Mouse (Mus musculus): ENCODE measurements around the gene Slc25a31.

Slc25a31 gene

DNA sequence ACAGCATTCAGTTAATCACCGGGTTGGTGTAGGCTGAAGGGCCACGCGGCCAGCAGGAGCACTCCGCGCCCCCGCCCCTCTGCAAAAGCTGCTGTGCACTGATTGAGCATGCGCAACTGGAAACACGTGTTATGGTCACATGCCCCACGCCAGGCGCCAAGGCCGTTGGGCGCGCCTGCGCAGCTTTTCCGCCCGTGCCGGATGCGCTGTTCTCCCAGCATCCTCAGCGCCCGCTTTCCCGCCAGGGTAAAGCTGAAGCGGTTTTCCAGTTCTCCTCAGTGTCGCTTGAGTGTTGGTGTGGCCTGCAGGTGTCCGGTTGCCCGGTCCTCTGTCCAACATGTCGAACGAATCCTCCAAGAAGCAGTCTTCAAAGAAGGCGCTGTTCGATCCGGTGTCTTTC lies at the start of gene Slc25a31:
Slc25a31 (plus strand) TSS at position 201 of the 400 bp plus-strand sequence.
- DNase-seq (ENCODE audit: low read depth), result no peak

DNA sequence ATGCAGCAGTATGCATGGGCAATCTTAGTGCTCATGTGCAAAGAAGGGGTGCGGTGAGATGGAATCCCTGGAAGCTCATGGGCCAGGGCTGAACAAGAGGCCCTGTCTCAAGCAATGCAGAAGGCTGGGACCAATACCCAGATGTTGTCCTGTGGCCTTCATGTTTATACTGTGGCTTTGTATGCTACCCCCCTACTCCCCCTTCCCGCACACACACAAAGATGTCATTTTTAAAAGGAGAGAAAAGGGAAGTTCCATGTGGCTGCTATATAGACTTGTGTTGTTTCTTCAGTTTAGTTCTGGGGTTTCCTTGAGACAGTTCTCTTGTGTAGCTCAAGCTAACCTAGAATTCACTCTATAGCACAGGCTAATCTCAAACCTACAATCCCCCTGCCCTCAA lies 48.4 kb upstream of the Slc25a31 start:
- DNase-seq (ENCODE audit: low read depth), result no peak

DNA sequence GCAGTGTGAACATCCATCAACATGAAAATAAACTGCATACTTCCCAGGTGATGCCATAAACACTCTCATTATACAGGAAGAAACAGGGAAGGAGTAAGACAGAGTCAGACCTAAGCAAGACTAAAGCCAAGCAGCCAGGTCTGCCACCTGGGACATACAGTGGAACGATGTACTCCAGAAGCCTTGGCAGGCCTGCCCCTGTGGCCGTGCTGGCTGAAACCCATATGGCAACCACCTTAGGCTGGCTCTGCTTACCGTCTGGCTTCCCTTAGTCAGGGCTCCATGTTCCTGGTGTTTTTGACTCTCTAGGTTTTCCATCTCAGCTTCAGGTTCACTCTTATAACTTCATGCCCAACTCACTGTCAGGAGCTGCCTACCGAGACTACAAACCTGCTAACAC lies 42.5 kb upstream of the Slc25a31 start:
- no peak for DNase-seq (ENCODE audit: low read depth)

DNA sequence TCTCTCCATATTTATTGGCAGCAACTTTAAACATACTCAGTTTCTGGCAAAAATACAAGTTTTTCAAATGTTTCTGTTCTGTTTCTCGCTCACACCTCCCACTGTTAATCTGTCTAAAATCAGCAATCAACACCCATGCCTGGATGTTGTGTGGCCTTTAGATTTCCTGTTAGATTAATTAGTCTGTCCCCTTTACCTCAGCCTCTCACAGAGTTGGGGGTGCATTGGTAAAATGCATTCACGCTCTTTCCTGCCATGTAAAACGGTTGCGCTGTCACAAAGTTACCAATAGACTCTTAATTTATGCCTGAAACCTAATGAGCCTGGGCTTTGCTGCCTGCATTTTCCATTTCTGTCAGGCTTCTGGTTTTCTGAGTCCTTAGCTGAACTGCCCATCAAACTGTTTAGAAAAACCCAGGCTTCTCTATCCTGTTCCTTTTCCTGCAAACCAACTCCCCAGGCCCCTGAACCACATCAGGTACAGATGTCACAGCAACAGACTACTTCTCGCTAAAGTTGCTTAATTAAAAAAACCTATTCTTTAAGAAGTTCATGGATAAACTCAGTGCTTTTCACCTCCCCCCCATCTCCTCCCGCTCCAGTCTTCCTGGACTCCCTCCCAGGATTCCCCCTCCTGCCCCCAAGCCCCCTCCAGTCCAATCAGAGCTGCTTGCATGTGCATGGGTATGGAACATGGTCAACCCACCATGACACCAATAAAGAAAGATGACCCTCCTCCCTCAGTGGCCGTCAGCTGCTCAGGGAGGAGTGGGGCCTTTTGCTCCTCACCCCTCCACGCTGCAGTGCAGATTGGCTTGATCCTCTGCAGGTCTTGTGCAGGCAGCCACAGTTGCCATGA lies 41.6 kb upstream of the Slc25a31 start:
- DNase-seq (ENCODE audit: low read depth), result no peak

DNA sequence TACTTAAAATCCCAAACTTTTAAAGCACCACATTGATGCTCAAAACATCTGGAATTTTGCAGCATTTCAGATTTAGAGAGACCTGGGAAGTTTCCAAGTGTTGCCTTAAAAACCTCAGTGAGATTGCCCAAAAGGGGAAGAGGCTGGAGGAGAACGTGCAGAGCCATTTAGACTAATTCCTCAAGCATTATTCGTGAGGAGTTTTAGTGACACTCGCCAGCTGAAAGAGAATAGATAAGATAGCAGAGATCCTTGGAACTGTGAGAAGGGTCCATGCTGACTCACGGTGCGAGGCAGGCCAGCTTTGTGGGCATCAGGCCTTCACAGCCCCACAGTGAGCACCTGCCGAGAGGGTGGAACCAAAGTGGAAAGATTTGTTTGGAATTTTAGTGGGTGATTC lies 39.8 kb upstream of the Slc25a31 start:
- DNase-seq (ENCODE audit: low read depth), result no peak

DNA sequence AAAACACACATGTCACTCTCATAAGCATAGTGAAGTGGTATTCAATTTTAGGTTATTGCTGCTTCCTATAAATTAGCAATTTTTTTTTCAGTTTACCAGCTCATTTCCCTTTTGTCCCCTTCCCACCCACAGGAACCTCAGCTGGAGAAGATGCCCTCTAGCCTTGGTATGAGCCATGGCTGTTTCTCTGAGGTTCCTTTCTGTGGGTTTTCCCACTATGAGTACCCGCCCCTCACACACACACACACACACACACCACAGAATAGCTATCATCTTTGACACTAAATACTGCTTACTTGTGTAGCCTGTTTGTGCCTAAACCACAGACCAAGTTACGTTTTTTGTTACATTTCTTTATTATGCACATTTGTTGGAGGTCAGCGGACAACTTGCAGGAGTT lies 39.3 kb upstream of the Slc25a31 start:
- DNase-seq (ENCODE audit: low read depth), result no peak

DNA sequence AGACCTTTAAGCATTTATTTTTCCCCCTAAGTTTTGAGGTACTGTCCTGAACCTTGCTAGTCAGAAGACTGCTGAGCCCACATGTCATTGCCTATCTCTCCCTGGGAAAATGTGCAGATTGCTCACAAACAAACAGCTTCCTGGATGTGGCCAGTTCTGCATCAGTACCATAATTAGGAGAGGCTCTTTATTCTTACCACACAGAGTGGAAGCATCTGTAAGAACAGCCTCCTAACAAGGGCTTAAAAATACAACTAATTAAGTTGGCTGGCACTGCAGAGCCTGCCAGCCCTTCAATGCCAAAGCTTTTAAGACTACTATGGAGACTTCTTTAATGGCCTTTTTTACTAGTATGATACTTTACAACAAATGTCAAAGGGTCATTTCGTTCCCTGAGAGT lies 35.1 kb upstream of the Slc25a31 start:
- DNase-seq (ENCODE audit: low read depth), result no peak

DNA sequence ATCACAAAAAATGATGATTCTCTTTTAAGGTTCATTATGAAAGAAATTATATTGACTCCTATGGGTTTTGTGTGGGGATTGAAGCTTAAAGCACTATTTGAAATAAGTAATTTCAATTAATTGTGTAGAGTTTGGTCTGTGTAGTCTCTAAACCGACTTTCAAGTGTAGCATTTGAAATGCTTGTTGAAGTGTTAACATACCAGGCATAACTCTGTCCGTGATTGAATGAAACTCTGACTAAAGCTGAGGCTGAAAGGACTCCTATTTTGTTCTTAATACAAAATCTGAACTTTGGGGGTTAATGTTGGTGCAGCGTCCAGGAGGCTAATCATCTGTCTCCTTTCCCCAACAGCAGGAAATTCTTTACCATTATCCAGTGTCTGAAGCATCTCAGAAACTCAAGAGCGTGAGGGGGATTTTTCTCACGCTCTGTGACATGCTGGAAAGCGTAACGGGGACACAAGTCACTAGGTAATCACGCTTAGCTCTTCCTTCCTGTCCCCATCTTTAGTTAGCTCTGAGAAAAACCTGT lies 33.7 kb upstream of the Slc25a31 start:
- no peak for DNase-seq (ENCODE audit: low read depth)

DNA sequence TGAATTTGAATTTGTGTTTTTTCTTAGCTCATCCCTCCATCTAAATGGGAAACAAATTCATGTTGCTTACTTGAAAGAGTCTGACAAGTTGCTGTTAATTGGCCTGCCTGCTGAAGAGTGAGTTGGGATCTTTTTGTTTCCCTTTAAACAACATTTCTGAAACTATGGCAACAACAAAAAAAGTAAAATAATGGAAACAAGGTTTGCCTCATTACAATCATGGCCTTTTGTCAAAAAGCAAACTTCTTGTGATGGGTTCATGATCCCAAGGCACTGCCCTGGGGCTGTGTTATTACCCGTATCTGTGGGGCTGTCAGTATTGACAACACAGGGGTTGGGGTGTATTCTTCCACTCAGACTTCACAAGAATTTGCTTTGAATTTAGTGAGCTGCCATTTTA lies 29.8 kb upstream of the Slc25a31 start:
- no peak for DNase-seq (ENCODE audit: low read depth)

DNA sequence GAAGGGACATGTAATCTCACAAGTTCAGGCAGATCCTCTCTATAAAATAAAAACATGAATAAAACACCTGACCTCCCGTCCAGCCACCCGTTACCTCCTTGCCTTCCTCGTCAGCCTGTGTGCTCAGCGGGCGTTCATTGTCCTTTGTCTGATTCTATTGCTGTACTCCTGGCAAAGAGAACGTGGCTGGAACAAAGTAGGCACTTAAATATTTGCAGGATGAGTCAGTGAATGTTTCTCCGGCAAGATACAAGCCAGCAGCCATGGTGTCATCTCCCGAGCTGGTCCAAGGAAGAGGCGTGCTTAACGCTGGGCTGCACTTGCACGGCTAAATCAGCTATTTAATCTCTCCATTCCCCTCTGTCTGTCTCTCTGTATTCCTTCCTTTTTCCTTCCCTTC lies 26.3 kb upstream of the Slc25a31 start:
- DNase-seq (ENCODE audit: low read depth), result no peak

DNA sequence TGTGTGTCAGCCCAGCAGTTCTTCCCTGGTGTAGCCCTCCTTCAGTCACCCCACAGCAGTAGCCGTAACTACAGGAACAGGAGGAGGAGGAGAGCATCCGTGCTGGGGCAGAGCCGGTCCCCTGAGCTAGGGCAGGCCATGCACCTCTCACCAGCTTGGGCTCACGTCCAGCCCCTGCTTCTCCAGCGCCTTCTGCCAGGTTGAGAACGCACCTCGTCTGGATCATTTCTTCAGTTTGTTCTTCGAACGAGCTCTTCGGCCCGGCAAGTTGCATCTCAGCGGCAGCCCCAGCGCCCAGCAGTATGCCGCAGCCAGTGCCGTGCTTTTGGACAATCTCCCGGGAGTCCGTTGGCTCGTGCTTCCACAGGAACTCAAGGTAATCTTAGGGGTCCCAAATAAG lies 25.5 kb upstream of the Slc25a31 start:
- DNase-seq (ENCODE audit: low read depth), result no peak

DNA sequence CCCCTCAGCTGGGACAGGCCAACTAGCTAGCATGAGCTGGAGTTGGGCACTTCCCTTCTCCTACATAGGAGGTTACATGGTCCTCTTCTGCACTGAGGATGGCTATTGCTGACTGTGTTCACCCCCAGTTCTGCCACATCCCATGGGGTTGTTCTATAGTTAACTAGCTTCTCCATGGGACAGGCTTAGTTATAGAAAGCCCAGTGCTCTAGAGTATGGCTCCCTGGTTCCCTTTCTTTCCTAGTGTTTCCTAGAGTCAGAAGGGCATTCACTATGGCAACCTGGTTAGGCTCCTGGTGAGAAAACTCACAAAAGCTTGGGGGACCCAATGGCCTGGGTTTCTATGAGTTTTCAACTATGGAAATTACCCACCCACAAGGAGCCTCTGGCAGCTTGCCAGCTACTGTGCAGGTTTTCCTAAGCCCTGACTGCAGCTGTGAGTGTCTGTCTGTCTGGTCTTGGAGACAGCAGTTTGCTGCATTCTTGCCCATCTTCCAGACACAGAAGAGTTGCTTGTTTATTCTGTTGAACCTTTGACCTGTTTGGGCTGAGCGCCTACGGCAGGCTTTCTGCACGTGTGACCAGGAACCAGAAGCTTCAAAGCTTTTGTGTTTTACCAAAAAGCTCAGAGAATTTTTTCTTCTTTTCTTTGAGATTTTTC lies 22.7 kb upstream of the Slc25a31 start:
- DNase-seq (ENCODE audit: low read depth), result no peak

DNA sequence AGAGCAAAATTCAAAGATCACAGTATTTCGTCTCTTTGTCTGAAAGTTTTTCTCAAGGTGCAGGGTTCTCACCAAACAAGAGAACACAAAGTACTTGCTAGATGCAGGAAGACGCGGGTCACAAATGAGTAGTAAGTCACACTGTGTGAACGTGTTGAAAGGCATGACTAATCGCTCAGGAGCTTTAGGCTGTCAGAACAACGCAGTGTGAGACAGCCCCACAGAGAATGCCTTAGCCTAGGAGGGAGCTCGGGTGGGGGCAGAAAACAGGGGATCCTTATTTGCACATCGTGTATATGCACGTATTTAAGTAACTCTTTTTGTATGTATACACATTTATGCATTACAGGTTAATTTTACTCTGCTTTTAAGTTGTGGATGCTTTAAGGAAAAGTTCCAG lies 21.8 kb upstream of the Slc25a31 start:
- DNase-seq (ENCODE audit: low read depth), result no peak

DNA sequence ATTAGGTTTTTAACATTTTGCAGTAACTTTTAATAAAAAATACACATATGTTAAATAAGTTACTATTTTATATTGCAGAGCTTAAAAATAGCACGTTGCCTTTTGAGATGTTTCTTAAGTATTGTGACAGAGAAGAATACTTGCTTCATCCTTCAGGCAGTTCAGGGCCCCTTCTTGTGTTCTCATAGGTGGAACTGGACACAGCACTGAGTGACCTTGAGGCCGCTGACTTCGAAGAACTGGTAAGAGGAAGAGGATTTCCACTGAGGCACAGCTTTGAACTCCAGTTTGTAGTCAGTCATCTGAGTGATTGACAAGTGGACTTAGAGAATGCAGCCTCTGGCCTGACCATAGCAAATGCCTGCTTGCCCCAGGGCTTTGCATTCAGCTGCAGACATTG lies 21.1 kb upstream of the Slc25a31 start:
- DNase-seq (ENCODE audit: low read depth), result no peak

DNA sequence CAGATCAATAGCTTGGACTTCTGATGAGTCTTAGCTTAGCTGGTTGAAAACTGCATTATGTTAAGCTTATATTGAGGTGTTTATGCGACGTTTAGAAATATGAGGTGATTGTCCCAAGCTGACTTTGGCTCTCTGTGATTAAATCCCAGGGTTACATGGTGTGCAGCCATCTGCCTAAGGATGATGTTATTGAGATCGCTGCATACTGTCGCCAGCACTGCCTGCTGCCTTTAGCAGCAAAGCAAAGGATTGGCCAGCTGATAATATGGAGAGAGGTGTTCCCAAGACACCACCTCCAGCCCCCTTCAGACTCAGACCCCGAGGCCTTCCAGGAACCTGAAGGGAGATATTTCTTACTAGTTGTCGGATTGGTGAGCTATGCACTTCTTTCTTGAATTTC lies 17.1 kb upstream of the Slc25a31 start:
- no peak for DNase-seq (ENCODE audit: low read depth)

DNA sequence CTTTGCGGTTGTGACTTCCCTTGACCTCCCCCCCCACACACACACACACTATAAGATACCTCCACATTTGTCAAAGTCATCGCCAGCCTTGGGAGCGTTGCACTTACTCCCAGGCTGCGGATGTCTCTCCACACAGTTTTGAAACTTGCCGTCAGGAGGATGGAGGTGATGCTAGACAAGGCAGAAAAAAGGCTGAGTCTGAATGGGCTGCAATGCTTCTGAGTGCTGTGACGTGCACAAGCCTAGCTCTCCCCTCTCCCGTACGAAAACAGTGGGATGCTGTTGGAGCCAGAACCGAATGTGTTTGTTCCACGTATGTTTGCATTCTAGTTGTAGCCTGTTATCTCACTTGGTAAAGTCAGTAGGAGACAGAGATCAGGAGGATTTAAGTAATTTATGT lies 15.2 kb upstream of the Slc25a31 start:
- no peak for DNase-seq (ENCODE audit: low read depth)

DNA sequence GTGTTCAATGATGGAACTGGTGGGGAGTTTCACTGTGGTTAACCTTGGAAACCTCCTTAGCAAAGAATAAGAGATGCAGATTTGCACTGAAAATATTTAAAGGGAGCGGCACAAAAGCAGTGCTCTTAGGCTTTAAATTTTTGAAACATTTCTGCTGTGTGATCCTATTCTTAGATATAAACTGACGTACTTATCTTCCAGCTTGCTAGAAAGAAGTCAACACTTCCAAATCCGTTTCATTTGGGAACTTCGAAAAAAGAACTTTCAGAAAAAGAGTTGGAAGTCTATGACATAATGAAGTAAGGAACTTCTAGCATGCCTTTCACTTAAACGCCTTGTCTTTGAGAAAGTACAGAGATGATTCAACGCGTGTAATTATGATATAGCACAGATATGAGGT lies 14.7 kb upstream of the Slc25a31 start:
- DNase-seq (ENCODE audit: low read depth), result no peak

DNA sequence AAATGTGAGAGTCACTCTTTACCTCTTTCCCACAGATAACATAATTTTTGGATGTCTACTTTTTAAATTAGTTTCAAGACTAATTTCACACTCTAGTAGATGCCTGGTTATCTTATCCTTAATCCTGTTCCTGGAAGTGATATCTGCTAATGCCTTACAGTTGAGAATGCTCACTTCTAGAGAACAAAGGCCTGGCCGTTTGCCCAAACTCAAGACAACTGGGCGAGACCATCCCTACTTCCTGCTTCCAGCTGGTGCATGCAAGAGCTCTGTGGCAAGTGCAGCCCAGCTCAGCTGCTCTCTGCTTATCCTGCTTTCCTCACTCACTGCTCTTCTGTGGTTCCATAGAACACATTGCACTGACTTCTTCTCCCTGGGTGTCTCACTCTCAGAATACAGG lies 14.2 kb upstream of the Slc25a31 start:
- DNase-seq (ENCODE audit: low read depth), result no peak

DNA sequence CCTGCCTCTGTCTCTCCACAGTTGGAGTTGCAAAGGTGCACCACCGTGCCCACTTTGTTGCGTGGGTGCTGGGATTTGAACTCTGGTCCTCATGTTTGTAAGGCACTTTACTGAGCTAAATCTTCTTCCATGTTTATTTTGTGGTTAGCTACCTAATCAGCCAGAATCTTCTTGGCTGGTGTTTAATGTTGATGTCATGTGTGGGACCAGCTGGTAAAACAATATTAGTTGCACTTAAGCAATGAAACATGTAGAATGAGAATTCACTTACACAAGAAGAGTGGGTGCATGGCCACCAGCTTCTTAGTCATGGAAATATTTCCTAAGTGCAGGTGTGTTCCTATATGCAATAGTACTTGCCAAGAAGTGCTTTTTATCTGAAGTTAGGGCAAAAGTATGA lies 13.5 kb upstream of the Slc25a31 start:
- DNase-seq (ENCODE audit: low read depth), result no peak

DNA sequence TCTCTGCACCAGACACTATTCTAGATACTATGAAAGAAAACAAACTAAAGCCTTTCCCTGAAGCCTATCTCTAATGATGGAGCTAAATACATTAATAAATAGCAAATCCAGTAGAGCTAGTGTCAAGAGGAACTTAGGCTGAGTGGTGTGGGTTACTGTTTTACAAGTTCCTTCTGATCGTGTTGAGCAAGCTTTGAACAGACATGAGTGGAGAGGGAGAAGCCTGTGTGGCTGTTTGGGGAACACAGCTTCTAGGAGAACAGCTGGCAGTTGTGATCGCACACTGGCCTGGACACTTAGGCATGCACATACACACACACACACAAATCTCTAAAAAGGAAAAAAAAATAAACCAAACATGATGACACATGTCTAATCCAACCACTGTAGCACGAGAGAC lies 9.8 kb upstream of the Slc25a31 start:
- DNase-seq (ENCODE audit: low read depth), result no peak

DNA sequence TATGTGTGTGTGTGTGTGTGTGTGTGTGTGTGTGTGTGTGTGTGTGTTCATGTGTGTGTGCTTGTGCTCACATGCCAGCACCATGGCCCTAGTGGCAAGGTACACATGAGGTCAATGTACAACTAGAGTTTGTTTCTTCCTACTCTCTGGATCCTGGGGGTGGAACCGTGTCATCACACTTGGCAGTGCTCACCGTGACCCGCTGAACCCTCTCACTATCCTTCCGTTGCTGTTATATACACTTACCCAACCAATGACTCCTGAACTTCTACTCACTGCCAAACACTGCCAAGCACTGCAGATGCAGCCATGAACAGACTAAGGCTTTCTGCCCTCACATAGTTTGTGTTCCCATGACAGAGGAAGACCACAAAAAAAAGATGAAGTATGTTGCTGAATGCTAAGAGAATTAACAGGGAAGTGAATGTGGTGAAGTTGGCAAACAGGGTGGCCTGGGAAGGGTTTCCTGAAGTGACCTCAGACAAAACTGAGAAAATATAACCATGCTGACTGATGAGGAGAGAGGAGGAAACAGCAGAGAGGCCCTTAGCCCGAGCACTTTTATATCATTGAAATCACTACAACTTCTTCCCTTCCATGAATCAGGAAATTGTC lies 3.7 kb upstream of the Slc25a31 start:
- no peak for DNase-seq (ENCODE audit: low read depth)

DNA sequence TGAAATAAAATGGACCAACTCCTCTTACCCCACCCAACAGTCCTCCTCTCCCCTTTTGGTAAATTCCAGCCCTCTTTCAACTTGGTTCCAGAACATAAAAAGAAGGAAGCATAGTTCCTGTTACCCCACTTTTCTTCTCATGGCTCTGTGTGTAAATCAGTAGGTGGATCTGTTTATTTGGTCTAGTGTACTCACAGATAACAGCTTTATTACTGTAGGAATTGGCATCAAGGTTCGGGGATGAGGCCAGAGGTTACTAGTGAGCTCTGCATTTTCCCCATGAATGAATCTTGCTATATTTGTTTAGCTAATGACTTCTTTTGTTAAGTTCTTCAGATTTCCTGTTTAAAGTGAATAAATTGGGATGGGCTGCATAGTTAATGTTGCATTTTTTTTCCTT lies 7.4 kb downstream of the Slc25a31 start:
- DNase-seq (ENCODE audit: low read depth), result no peak

DNA sequence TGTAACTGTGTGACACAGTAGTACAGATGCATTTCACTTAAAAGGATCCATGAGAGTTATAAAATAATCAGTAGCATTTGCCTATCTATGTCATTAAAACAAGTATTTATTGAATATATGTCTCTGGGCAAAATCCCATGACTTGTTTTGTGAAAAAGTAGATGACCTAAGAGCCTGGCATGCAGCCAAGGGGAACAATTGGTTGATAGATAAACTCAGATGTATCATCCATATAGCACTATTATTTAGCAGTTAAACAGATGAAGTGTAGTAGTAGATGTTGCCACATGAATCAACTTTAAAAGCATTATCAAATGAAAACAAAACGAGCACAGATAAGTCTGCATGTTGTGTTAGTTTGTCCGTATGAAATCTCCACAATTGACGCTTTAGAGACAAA lies 10.4 kb downstream of the Slc25a31 start:
- DNase-seq (ENCODE audit: low read depth), result no peak
